Mouse (Mus musculus): ENCODE data around the gene Rbbp6. TPM values are rescaled to one million over a fixed set of nuclear protein-coding genes. Genes with fewer than 3 reads are reported as not detected.

Rbbp6 gene
- polyA plus RNA-seq, 1 experiment from 2014 or later = 28.7 TPM

- H3K9ac ChIP-seq (ENCODE audit: low read length) = no peak overlapping the region
- peaks cover 13% of the 10 kb centered on the region for H3K4me1 ChIP-seq (ENCODE audit: control insufficient read depth, insufficient read depth, low read length)
- no peak overlapping the region for H3K27ac ChIP-seq (ENCODE audit: low read depth, low read length)
- DNase-seq (ENCODE audit: low spot score) (no peak), ATAC-seq (ENCODE audit: insufficient read depth, low FRiP score, low TSS enrichment) (no peak)
- peak overlapping the region; percentile 99; the same call in 1 of the 2 replicates for H3K4me3 ChIP-seq (ENCODE audit: low read depth, low read length)
- peaks cover 3% of the 10 kb centered on the region; the same call in 1 of the 2 replicates for H3K36me3 ChIP-seq (ENCODE audit: control insufficient read depth, insufficient read depth, low read length)
- H3K9me3 ChIP-seq (ENCODE audit: control insufficient read depth, low read length) = no peaks in the 10 kb centered on the region
- no peaks in the 10 kb centered on the region for H3K27me3 ChIP-seq (ENCODE audit: control insufficient read depth, insufficient read depth, low read length)
- no peak overlapping the region; the same call in 1 of the 2 replicates for H3K4me2 ChIP-seq (ENCODE audit: low read depth)
- 76% methylated on average over 4 of the region's 4 CpGs for WGBS
These were observed 3.3 kb downstream of the Rbbp6 start for GRCm38 (mm10) chr7:122968751-122969150.

GRCm38 (mm10) chr7:122969231-122970032, 3.9 kb downstream of the Rbbp6 start:
- WGBS = 2% methylated on average over 62 of the region's 62 CpGs
- no peaks in the 10 kb centered on the region for H3K27me3 ChIP-seq (ENCODE audit: control insufficient read depth, insufficient read depth, low read length)
- peak overlapping the region; percentile 100 for H3K9ac ChIP-seq (ENCODE audit: low read length)
- peaks cover 13% of the 10 kb centered on the region for H3K4me1 ChIP-seq (ENCODE audit: control insufficient read depth, insufficient read depth, low read length)
- H3K4me2 ChIP-seq (ENCODE audit: low read depth) = peak overlapping the region; percentile 93
- H3K4me3 ChIP-seq (ENCODE audit: low read depth, low read length) = peak overlapping the region; percentile 99
- no peaks in the 10 kb centered on the region for H3K9me3 ChIP-seq (ENCODE audit: control insufficient read depth, low read length)
- H3K36me3 ChIP-seq (ENCODE audit: control insufficient read depth, insufficient read depth, low read length) = peaks cover 3% of the 10 kb centered on the region; the same call in 1 of the 2 replicates
- peak; percentile 99 for ATAC-seq (ENCODE audit: insufficient read depth, low FRiP score, low TSS enrichment)
- H3K27ac ChIP-seq (ENCODE audit: low read depth, low read length) = peak overlapping the region; percentile 87
- DNase-seq (ENCODE audit: low spot score) = peak; percentile 99

GRCm38 (mm10) chr7:122970119-122970781, 4.8 kb downstream of the Rbbp6 start:
- DNase-seq (ENCODE audit: low spot score) = peak; percentile 65
- under 1% methylated on average over 56 of the region's 69 CpGs for whole genome bisulfite sequencing
- Histone ChIP-seq H3K27me3 (ENCODE audit: control insufficient read depth, insufficient read depth, low read length) (no peaks in the 10 kb centered on the region), H3K27ac (ENCODE audit: low read depth, low read length) (peak overlapping the region; percentile 87), H3K9ac (ENCODE audit: low read length) (peak overlapping the region; percentile 100), H3K36me3 (ENCODE audit: control insufficient read depth, insufficient read depth, low read length) (peaks cover 3% of the 10 kb centered on the region; the same call in 1 of the 2 replicates), H3K4me2 (ENCODE audit: low read depth) (peak overlapping the region; percentile 93), H3K4me1 (ENCODE audit: control insufficient read depth, insufficient read depth, low read length) (peaks cover 13% of the 10 kb centered on the region), H3K4me3 (ENCODE audit: low read depth, low read length) (peak overlapping the region; percentile 99), H3K9me3 (ENCODE audit: control insufficient read depth, low read length) (no peaks in the 10 kb centered on the region)
- peak; percentile 45 for ATAC-seq (ENCODE audit: insufficient read depth, low FRiP score, low TSS enrichment)

- H3K9ac ChIP-seq (ENCODE audit: low read length) = peak overlapping the region; percentile 100
- H3K36me3 ChIP-seq (ENCODE audit: control insufficient read depth, insufficient read depth, low read length) = peaks cover 3% of the 10 kb centered on the region; the same call in 1 of the 2 replicates
- DNase-seq (ENCODE audit: low spot score) (peak; percentile 19), ATAC-seq (ENCODE audit: insufficient read depth, low FRiP score, low TSS enrichment) (no peak)
- H3K4me3 ChIP-seq (ENCODE audit: low read depth, low read length) = peak overlapping the region; percentile 99
- H3K27me3 ChIP-seq (ENCODE audit: control insufficient read depth, insufficient read depth, low read length) = no peaks in the 10 kb centered on the region
- no peak overlapping the region for H3K27ac ChIP-seq (ENCODE audit: low read depth, low read length)
- 2% methylated on average over 14 of the region's 14 CpGs for WGBS
- peaks cover 13% of the 10 kb centered on the region for H3K4me1 ChIP-seq (ENCODE audit: control insufficient read depth, insufficient read depth, low read length)
- H3K4me2 ChIP-seq (ENCODE audit: low read depth) = peak overlapping the region; percentile 93
- H3K9me3 ChIP-seq (ENCODE audit: control insufficient read depth, low read length) = no peaks in the 10 kb centered on the region
These were observed 5.5 kb downstream of the Rbbp6 start for GRCm38 (mm10) chr7:122970864-122971420.

- ATAC-seq (ENCODE audit: insufficient read depth, low FRiP score, low TSS enrichment) (no peak), DNase-seq (ENCODE audit: low spot score) (no peak)
- H3K9ac ChIP-seq (ENCODE audit: low read length) = no peak overlapping the region
- peak overlapping the region; percentile 99 for H3K4me3 ChIP-seq (ENCODE audit: low read depth, low read length)
- H3K27ac ChIP-seq (ENCODE audit: low read depth, low read length) = no peak overlapping the region
- H3K9me3 ChIP-seq (ENCODE audit: control insufficient read depth, low read length) = no peaks in the 10 kb centered on the region
- peaks cover 5% of the 10 kb centered on the region; the same call in 1 of the 2 replicates for H3K36me3 ChIP-seq (ENCODE audit: control insufficient read depth, insufficient read depth, low read length)
- H3K27me3 ChIP-seq (ENCODE audit: control insufficient read depth, insufficient read depth, low read length) = no peaks in the 10 kb centered on the region
- H3K4me1 ChIP-seq (ENCODE audit: control insufficient read depth, insufficient read depth, low read length) = peaks cover 13% of the 10 kb centered on the region
- H3K4me2 ChIP-seq (ENCODE audit: low read depth) = peak overlapping the region; percentile 93
- WGBS = 91% methylated on average over 4 of the region's 4 CpGs
These were observed 6.7 kb downstream of the Rbbp6 start for GRCm38 (mm10) chr7:122972006-122972689.

- no peak overlapping the region for H3K4me2 ChIP-seq (ENCODE audit: low read depth)
- H3K9me3 ChIP-seq (ENCODE audit: control insufficient read depth, low read length) = no peaks in the 10 kb centered on the region
- no peaks in the 10 kb centered on the region for H3K27me3 ChIP-seq (ENCODE audit: control insufficient read depth, insufficient read depth, low read length)
- no peak for ATAC-seq (ENCODE audit: insufficient read depth, low FRiP score, low TSS enrichment)
- H3K4me1 ChIP-seq (ENCODE audit: control insufficient read depth, insufficient read depth, low read length) = no peaks in the 10 kb centered on the region
- no peak overlapping the region for H3K27ac ChIP-seq (ENCODE audit: low read depth, low read length)
- no peak overlapping the region for H3K4me3 ChIP-seq (ENCODE audit: low read depth, low read length)
- H3K36me3 ChIP-seq (ENCODE audit: control insufficient read depth, insufficient read depth, low read length) = peaks cover 2% of the 10 kb centered on the region; the same call in 1 of the 2 replicates
- H3K9ac ChIP-seq (ENCODE audit: low read length) = no peak overlapping the region
- WGBS = 90% methylated on average over 1 of the region's 1 CpGs
- DNase-seq (ENCODE audit: low spot score) = no peak
These were observed 14.0 kb downstream of the Rbbp6 start for GRCm38 (mm10) chr7:122979514-122979913.

- no peaks in the 10 kb centered on the region for H3K4me1 ChIP-seq (ENCODE audit: control insufficient read depth, insufficient read depth, low read length)
- H3K4me3 ChIP-seq (ENCODE audit: low read depth, low read length) = no peak overlapping the region
- DNase-seq (ENCODE audit: low spot score) (no peak), ATAC-seq (ENCODE audit: insufficient read depth, low FRiP score, low TSS enrichment) (no peak)
- WGBS = 97% methylated on average over 3 of the region's 3 CpGs
- H3K27me3 ChIP-seq (ENCODE audit: control insufficient read depth, insufficient read depth, low read length) = no peaks in the 10 kb centered on the region
- H3K36me3 ChIP-seq (ENCODE audit: control insufficient read depth, insufficient read depth, low read length) = peaks cover 39% of the 10 kb centered on the region
- H3K4me2 ChIP-seq (ENCODE audit: low read depth) = no peak overlapping the region
- no peak overlapping the region for H3K27ac ChIP-seq (ENCODE audit: low read depth, low read length)
- no peaks in the 10 kb centered on the region for H3K9me3 ChIP-seq (ENCODE audit: control insufficient read depth, low read length)
- no peak overlapping the region for H3K9ac ChIP-seq (ENCODE audit: low read length)
These were observed 32.7 kb downstream of the Rbbp6 start for GRCm38 (mm10) chr7:122998189-122998588.

GRCm38 (mm10) chr7:122999871-123000396, 34.4 kb downstream of the Rbbp6 start:
- ATAC-seq (ENCODE audit: insufficient read depth, low FRiP score, low TSS enrichment) (no peak), DNase-seq (ENCODE audit: low spot score) (no peak)
- no peak overlapping the region for H3K4me3 ChIP-seq (ENCODE audit: low read depth, low read length)
- H3K4me1 ChIP-seq (ENCODE audit: control insufficient read depth, insufficient read depth, low read length) = no peaks in the 10 kb centered on the region
- no peak overlapping the region for H3K4me2 ChIP-seq (ENCODE audit: low read depth)
- H3K27ac ChIP-seq (ENCODE audit: low read depth, low read length) = no peak overlapping the region
- no peaks in the 10 kb centered on the region for H3K9me3 ChIP-seq (ENCODE audit: control insufficient read depth, low read length)
- no peaks in the 10 kb centered on the region for H3K27me3 ChIP-seq (ENCODE audit: control insufficient read depth, insufficient read depth, low read length)
- peaks cover 39% of the 10 kb centered on the region for H3K36me3 ChIP-seq (ENCODE audit: control insufficient read depth, insufficient read depth, low read length)
- no peak overlapping the region for H3K9ac ChIP-seq (ENCODE audit: low read length)
- WGBS = 93% methylated on average over 11 of the region's 11 CpGs

Measured in neural tube, embryonic 11.5 days (tissue).